Mouse (Mus musculus): Measurements from ENCODE around the gene Lep.

Gene Lep

DNA sequence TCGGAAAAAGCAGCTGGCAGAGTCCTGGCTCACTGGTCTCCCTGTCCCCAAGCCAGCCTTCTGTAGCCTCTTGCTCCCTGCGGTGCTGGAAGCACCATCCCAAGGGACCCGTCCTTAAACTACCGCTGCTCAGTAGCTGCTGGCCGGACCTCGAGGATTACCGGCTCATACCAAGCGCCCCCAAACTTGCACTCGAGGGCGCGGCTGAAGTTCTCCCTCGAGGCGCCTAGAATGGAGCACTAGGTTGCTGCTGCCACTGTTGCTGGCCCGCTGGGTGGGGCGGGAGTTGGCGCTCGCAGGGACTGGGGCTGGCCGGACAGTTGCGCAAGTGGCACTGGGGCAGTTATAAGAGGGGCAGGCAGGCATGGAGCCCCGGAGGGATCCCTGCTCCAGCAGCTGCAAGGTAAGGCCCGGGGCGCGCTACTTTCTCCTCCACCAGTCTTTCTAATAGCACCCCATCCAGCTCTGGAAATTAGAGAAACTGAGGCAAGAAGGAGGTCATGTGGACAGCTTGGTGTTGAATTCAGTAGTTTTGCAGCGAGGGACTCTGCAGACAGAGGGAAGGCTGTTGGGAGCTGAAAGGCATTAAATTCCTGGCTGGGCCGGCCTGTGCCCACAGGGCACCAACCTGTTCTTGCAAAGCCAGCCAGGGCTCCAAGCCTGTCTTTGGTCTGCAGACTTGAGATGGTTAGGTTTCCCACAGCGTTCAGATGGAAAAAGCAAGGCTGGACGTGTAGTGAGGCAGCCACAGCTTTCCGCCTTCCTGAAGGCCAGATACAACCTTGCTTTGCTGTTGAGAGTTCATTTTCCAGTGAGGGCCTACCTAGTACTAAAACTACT, at the start of gene Lep:
Gene Lep, plus strand, starts transcription at position 375 of the 840 bp plus-strand sequence.
- DNase-seq: peak; percentile 50 to 54

DNA sequence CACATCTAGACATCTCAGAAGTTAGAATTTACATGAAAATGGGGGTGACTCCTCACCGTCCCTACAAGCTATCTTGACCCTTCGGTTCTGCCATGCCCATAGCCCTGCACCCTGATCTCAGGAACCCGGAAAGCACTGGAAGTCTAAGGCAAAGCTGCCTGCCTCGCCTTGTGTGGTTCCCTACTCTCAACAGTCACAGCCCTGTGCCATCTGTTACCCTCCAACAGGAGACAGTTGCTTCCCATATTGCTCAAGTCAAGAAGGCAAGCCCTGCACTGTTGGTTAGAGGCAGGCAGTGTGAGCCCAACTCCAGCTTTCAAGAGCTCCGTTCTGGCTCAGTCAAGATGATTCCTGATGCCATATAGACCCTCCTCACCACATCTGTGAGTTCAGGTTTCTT, 48.4 kb upstream of the Lep start:
- peak; percentile 55 to 59 for DNase-seq

DNA sequence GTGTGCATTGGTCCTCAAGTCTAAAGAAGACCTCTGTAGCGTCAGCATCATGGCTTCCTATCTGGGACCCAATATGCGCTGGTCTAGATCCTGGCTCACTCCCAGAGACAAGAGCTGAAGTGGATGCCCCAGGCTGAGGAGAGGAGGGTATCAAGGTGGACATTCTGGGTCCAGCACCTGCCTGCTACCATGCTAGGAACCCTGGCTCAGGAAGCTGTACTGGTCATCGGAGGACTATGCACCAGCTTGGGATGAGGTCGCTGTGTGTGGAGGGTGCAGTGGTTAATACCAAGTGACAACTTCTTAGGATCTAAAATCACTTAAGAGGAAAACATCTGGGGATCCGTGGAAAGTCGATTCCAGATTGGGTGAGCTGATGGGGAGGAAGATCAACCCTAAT, 46.8 kb upstream of the Lep start:
- DNase-seq: no peak

DNA sequence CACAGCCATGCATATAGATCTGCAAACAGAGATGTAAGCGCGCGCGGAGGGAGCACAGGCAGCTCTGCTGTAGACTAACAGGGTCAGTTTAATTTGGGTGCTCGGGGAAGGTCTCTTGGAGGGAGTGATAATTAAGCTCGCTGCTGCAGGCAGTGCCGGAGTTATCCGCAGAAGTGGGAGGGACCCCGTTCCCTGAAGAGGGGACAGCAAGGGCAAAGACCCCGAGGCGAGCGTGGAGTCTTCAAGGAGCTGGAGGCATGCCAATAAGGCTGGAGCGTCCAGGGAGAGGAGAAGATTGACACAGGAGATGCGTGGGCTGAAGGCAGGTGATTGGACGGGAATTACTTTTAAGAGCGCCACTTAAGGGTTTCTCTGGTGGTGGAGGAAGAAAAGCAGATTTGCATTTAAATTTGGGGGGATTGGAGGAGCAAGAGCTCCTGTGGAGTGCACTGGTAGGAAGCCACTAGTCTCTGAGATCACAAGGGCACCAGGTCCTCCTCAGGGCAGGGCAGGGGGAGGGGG, 43.1 kb upstream of the Lep start:
- DNase-seq: peak in 1 of 2 experiments; percentile 38

DNA sequence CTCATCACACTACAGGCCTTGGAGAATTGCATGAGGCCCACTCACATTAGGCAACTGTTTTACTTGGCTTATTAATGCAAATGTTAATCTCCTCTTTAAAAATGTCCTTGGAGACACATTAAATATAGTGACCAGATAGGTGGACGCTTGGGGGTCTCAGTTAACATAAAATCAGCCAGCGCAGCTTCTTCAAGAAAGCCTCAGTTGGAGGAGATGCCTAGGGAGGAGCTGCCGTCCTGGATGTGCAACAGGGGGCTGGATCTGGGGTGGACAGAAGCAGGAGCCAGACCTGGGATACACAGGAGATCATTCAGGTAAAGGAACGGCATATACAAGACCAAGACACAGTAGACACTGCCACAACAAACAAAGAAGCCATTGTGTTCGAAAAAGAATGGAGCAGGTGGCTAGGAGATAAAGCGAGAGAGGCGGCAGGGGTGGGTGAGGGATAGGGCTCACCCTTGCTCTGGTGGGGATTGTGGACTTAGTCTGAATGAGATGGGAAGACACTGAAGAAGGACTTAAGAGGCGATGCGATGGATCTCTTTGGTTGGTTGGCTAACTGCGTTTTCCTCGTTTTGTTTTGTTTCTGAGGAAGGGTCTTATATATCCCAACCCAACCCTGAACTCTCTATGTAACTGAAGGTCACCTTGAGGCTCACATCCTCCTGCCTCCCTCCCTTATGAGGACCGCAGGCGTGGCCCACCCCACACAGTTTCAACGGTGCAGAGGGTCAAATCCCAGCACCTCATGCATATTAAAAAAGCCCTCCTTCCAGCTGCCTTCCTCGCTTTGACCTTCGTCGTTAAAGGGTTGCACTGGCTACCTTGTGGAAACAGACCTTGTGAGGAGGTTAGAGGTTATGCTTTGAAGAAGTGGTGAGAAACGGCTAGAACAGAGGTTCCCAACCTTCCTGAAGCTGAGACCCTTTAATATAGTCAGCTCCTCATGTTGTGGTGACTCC, 40.0 kb upstream of the Lep start:
- DNase-seq: no peak

DNA sequence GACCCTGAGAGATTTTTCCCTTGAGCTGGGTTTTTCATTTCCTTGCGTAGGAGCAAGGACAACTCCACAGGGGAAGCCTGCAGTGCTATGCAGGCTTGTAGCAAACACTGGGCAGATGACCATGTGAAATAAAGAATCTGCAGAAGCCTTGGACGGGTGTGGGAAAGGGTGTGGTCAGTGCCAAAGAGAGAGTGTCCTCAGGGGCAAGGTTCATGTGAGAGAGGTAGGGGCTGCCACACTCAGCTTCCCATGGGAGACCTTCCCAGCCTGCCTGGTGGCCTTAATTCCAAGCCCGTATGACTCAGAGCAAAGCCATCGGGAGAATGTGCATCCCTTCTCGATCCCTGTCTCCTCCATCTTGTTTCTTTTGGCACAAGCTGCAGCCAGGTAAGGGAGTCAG, 39.1 kb upstream of the Lep start:
- no peak for DNase-seq

DNA sequence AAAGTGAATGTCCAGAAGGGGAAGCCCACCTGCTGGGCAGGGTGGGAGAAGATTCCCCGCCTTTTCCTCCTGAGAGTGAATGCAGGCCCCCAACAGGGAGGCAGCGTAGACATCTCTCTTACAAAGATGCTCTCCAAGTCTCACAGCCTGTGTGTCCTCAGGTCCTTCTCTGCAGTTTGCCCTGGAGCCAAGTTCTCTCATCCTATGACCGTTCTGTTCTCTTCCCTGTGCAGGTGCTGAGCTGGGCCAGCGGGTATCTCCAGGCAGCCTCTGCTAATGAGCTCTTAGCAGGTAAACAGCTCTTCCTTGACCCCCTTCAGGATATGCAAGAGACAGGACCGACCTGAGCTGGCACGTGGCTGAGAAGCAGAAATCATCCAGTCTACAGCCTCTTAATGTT, 38.5 kb upstream of the Lep start:
- DNase-seq: no peak

DNA sequence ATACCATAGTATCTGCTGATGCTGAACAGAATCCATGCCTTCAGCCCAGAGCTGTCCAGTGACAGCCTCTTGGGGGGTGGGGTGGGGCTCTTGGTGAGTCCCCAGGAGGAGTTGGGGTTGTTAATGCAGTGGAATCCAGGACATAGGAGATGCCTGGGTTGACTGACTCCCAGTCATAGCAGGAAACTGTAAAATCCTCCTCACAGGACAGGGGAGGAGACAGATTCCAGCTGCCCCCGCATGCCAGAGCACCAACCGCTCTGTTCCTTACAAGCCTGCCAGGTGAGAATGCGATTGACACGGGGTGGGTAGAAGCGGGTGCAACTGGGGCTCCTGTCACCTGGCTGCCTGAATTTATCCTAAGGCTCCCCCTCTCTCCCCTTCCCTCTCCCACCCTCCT, 37.9 kb upstream of the Lep start:
- DNase-seq: no peak

DNA sequence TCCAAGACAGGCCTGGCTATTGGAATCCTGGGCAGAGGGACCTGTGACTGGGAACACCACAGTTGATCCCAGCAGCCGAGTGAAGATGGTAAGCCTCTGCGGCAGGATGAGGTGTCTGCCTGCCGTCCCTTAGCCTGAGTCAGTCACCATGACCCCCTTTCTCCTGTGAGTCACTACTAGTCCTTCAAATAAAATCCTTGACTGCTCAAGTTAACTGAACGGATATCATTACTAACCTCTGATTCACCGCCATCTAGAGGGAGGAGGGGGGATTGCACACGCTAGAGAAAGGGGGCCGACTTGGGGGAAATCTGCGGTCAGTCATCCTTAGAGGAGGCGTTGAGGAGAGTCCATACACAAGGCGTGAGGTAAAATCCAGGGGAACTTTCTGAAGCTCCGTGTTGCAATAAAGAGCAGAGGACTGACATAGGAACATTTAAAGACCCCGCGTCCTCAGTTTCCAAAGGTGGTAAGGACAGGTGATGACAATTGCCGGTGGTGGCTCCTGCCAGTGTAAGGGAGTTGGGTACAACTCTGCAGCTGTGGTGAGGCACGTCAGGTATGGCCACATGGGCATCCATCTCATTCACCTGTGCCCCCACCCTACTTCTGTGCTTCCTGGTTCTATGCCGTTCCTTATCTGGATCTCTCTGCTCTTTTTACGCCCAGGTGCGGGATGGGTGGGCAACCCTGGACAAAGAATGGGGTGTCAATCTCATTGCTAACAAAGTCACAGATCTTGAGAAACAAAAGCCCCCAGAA, 36.6 kb upstream of the Lep start:
- DNase-seq: peak; percentile 64 to 70

DNA sequence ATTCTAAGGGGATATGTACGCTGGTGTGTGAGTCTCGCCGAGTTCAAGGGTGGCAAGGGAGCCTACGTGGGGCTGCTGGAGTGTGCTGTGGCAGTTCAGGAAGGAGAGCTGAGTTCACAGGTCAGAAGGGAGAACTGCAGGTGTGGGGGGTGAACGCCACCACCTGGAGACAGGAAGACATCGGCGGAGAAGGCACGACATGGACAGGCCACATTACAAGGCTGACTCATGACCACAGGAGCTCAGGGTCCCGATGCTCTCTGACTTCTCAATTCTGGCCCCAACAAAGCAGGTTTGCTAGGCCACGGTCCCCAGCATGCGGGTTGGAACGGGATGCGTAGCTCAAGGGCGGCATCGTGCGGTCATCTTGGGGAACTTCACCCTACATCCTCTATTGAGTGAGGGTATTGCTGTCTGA, 36.0 kb upstream of the Lep start:
- peak; percentile 81 to 83 for DNase-seq

DNA sequence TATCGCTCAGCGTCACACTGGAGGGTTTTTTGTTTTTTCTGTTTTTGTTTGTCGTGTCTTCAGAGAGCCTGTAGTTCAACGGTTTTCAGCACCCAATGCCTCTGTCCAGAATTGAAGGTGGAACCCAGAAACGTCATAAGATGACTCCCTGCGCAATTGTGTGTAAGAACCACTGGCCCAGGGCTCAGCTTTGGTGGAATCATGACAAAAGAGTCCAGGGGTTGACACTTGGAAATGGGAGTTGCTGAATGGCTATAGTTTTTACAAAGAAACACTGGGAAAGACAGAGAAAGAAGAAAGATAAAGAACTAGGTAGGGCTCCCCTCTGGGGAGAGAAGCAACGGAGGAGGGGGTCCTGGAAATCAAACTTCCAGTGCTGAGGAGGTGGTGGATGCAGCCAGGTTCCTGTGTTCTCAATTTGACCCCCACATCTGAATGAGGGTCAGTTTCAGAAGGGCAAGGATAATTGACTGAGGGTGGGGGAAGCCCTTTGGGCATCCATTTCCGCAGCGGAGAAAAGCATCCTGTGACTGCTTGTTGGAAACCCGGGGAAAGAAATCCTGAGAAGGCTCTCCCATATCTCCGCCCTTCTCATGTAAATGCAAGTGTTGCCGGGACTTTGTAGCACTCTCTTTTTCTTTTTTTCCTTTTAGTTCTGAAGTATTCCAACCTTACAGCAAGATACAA, 34.1 kb upstream of the Lep start:
- no peak for DNase-seq

DNA sequence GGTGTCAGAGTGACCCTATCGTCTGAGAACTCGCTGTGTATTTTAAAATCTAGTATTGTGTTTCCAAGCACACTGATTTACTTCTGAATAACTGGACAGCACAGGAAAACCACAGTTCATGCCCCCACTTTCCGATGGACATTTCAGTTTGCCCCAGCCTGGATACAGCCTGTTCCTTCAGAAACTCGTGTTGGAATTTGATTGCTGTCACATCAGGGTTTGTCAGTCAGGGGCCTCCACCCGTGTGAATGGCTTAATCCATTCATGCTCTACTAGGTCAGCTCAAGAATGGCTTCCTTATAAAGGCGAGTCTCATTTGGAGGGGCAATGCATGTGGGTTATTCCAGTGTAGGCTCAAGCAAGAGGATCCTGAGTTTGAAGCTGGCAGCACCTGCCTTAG, 33.3 kb upstream of the Lep start:
- no peak for DNase-seq

DNA sequence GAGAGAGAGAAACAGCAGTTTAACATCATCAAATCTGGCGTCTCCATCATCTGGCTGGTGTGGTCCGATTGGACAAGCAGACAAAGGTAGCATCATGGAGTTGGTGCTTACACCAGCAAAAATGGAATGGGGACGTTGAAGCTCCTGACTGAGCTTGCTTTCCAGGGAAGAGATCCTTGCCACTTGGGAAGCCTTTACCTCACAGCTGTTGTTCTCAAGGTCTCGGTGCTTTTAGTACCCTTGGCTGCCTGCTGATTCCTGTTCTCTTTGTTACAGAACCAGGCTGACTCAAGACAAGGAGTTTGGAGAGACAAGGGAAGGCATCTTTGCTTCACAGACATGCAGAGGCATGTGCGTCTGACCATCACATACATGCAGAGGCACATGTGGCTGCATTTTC, 31.9 kb upstream of the Lep start:
- DNase-seq: no peak

DNA sequence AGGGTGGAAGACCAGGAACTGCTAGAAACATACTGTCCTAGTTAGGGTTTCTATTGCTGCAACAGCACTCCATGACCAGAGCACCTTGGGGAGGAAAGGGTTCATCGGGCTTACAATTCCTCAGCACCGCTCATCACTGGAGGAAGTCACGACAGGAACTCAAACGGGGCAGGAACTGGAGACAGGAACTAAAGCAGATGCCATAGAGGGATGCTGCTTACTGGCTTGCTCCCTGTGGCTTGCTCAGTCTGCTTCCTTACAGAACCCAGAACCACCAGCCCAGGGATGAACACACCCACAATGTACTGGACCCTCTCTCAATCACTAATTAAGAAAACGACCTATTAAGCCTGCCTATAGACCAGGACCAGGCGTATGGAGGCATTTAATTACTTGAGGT, 30.5 kb upstream of the Lep start:
- no peak for DNase-seq

DNA sequence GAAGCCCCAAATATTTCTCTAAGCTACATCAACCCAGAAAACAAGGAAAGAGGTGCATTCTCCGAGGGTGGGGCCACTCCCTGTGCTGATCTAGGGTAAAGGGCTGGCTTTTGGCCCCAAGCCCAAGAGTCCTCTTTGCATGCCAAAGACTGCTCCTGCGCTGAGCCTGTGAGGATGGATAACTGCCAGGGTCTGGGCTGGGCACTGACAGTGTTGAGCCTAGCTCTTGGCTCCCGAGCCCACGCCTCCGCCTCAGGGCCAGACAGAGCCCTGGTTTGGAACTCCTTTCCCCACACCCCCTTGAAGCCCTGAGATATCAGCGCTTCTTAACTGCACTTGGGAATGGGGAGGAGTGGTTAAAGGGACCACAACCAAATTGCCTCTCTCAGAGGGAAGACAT, 28.8 kb upstream of the Lep start:
- DNase-seq: peak; percentile 87 to 89

DNA sequence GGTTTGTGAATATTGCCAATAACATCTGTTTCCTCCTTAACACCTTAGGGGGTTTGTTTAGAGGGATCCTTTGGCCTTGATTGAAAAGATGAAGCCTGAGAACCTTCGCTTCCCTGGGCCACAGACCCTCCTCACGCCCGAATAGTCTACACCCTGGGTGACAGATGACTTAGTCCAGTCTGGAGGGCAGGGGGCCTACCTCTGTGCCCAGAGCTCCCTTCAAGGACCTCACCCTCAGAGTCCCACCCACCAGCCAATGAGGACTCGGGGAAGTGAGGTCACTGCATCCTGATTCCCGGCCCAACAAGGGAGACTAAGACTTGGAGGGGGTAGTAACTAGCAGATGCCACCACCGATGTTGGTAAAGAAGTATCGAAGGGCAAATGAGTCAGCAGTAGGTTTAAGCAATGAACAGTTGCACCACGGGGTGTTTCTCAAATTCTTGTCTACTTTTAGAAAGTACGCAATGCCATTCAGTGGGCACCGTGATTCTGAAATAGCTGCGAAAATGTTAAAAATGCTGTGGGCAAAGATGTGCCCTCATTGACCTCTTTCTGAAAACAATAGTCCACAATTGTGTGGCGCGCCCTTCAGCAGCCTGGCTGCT, 28.2 kb upstream of the Lep start:
- no peak for DNase-seq

DNA sequence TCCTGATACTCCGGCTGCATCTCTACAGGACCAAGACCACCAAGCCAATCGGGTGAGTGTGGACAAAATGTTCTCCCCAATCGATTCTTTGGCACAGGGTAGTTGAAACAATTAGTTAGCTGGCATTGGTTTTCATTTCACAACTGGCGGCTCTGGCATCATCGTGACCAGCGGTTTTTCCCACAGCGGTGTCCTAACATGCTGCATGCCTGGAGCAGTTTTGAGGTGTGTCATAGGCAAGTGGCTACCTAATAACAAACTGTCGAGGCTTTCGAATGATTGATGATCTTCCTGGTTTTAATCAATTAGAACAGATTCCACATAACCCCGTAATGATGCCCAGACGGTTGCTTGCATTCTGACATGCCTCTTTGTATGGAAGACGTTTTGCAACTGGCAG, 27.6 kb upstream of the Lep start:
- no peak for DNase-seq

DNA sequence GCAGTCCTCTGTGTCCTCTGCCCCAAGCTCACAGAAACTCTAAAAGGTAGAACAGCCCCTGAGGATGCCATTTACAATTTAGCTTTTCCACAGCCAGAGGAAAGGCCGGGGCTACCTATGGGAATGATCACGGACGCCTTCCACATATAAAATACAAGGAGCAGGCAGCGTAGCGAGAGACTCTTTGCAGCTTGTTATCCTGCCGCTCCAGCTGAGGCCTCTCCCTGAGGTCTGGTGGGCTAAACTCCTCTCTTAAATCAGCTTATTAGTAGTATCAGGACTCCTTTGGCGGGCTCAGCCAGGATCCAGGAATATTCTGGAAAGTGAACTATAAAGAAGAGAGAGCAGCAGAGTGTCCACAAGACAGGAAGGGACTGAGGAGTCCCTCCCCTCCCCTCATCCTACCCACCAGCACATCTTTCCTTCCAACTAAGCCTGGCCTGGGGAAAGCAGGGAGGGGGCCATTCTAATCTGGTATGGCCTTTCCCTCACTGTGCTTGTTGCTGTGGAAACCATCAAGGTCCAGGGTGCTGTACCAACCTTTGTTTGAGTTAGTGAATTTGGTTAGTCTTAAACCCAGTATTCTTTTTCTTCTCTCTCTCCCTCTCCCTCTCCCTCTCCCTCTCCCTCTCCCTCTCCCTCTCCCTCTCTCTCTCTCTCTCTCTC, 25.9 kb upstream of the Lep start:
- DNase-seq: no peak

DNA sequence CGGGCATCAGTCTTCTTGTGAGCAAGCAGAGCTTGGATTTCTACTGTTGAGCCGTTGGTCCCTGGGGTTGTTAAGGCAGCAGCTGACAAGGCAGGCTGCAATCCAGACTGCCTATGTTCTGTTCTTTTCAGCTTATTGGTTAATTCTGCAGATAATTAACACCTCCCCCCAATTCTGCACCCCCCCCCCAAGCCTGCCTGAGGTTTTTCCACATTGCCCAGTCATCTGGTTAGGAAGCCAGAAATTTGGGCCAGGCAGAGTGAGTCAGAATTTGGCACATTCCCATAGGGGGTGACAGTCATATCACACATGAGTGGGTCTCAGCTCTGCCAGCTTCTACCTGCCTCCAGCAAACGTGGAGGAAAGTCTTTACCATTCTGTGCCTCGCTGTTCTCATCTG, 23.3 kb upstream of the Lep start:
- DNase-seq: peak; percentile 50 to 54

DNA sequence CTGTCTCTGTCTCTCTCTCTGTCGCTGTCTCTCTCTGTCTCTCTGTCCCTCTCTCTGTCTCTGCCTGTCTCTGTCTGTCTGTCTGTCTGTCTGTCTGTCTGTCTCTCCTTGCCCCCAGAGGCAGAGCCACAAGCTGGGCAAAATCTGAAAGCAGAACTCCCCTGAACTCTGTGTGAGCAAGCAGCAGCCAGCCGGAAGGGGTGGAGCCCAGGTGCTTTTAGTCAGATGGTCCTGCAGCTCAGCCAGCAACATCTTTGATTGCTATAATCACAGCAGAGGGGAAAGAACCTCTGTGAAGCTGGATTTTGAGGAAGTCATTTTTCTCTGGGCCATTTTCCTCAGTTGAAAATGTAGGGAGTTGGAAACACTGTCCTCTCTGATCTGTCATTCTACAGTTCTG, 19.8 kb upstream of the Lep start:
- DNase-seq: no peak

DNA sequence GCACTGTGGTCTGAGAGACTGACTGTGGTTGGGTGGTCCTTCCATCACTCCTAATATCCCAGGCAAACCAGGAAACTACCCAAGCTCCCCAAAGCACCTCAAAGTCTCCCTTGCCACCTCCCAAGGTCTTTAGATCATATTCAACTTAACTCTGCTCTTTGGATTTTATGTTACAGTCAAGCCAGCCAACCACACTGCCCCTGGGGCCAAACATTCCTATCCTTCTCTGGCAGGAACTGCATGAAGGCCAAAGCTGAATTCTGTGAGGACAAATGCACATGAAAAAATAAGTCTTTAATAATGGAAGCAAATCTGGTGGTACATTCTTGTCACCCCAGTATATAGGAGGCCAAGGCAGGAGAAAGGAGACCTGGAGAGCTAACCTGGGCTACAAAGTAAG, 16.0 kb upstream of the Lep start:
- no peak for DNase-seq
